Mouse (Mus musculus) layer of hippocampus, postnatal 10 days (tissue): ENCODE data around the gene Rbfox3. TPM values are rescaled to one million over a fixed set of nuclear protein-coding genes. Genes with fewer than 3 reads are reported as not detected.
A peak's percentile ranks its signal among the peaks of the same experiment; 100 is the strongest.

ENCODE experiments used
- DNase-seq, 2 experiments: peaks; one replicate each; pipeline ENCODE4 v3.0.0; 2021; ENCODE audit warnings: low spot score in 2 of 2
- long read RNA-seq: library from polyadenylated mRNA; stranded (forward); transcript quantifications from one replicate; pipeline ENCODE4 v2.0.0, GENCODE M21; 2023
- total RNA-seq, 2 experiments: library from RNA; stranded (reverse); gene quantifications; 2 replicates each; pipeline ENCODE4 v1.2.3; 2021

Gene Rbfox3
- 100 to 1,000 TPM; 205 to 226 TPM for total RNA-seq
- long read RNA-seq, transcript Rbfox3-204 (15 exons, 1,542 nt): major isoform, 58 of 162 reads
- long read RNA-seq, partial matches to known transcripts: 23 of 162 reads
- long read RNA-seq, other reads (novel, unspliced or antisense): 74 of 162 reads

DNA sequence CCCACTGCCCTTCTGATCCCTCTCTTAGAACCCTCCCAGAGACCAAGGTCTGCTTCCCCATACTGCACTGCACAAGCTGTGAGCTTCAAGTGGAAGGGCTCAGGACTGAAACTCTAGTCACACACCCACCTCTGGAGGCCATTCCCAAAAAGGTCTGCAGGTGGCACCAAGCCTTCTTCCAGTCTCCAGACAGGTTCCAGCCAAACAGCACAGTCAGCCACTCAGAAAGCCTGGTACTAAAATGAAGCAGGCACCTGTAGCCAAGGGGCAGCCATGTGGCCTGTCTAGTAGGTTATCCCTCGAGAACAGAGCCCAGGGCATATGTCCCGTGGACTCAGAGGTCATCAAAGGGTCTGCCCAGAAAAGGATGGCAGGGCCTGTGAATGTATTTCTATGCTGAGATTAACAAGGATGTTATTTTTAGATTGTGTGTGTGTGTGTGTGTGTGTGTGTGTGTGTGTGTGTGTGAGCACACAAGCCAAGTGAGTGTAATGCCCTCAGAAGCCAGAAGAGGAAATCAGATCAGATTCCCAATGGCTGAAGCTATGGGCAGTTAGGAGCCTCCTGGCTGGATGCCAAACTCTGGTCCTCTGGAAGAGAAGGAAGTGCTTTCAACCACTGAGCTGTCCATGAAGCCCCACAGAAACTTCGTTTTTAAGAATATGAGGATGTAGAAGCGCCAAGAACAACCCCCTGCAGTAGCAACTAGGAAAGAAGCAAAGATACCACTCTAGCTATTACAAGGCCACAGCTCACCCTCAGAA lies at the start of gene Rbfox3:
TSS of gene Rbfox3 (minus strand) at position 291 of the 764 bp plus-strand sequence.
- peak in 1 of 2 experiments; percentile 48 for DNase-seq

DNA sequence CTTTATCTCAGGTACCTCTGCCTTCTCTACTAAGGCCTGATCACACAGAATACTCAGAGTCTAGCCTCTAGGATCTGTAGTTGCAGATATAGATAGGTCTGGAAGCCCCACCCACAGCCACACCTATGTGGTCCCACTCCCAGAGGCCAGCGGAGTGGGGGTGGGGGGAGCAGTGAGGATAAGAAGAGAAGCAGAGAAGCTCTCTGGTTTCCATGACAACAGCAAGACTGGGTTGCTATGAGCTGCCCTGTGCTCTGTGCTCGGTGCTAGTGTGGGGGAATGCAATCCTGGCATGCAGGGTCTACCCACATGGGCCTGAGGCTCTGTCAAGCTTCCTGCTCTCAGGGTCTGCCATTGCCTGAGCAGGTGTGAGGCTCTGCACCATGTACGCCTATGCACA lies 49.3 kb upstream of the Rbfox3 start:
- DNase-seq: peak in 1 of 2 experiments; percentile 51

DNA sequence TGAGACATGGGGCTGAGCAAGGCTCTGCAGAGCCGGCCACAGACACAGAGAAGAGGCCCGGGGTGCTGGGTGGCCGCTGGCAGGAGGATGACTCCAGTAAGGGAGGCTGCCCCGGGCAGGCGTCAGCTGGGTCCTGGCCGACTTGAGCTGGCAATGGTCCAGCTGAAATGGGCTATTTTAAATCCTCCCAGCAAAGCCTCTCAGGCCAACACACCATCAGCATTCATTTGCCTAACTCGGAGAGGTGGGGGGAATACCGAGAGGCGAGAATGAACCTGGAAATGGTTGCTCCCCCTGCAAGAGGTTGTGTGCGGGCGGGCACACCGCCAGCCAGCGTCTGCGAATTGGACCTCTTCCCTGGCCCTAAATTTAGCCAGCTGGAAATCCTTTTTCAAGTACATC lies 45.7 kb upstream of the Rbfox3 start:
- peak; percentile 72 to 81 for DNase-seq

DNA sequence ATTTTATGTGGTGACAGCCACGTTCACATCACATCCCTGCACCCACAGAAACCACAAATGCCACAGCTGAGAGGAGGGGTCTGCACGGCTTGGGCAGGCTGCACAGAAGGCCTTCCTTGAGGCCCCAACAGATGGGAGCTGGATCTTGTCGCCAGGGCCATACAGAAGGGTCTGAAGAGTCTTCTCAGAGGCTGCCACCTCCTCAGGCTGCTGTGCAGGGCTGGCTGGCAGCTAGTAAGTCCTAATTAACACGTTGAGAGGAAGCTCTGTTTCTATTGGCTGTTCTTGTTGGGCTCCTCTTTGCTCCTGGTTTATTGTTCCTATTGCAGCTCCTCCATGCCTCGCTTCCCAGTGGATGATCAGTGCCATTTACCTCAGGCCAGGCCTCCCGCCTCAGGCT lies 43.6 kb upstream of the Rbfox3 start:
- no peak for DNase-seq

DNA sequence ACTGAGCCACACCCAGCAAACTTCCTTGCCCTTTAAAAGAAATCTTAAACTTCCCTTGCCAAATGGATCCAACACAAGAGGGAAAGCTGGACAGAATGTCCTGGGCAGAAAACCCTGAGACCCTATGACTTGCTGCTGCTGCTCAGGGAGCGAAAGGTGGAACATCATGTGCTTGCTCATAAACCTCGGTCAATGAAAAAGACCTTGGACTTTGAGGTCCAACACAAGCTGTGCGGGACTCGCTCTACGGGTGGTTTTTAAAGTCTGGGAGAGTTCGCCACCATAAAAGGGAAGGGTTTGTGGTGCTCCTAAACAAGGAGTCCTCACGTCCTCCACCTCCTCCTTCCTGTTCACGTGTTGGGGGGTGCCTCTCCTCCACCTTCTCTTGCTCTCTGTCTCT lies 34.5 kb upstream of the Rbfox3 start:
- no peak for DNase-seq

DNA sequence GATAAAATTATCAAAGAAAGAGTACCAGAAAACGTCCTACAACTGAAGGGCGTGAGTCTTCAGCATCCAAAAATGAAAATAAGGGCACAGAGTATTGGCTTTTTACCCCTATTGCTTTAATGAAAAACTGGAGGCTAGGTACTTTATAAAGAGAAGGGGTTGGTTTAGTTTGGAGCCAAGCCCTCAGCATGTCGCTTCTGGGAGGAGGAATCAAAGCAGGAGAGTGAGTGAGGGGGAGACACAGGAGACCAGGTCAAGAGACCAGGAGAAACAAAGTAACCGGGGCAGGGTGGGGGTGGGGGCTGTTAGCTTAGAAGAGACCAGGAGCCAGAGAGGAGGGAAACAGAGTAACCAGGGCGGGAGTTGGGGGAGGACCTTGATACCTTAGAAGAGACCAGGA lies 29.9 kb upstream of the Rbfox3 start:
- no peak for DNase-seq

DNA sequence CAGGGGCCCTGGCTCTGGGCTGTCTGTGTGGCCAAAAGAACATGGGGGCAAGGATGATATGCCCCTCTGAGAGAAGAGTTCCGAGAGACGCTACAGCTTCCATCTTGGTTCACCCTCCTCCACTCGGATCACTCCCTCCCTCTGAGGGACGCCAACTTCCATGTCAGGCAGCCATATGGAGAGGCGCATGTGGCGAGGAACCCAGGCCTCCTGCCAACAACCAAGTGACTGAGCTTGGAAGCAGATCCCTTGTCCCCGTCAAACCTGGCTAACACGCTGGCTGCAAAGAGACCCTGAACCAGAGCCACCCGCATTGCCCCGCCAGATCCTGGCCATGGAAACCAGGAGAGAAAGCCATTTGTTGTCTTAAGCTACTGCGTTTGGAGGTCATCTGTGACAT lies 29.1 kb upstream of the Rbfox3 start:
- DNase-seq: peak; percentile 75 to 84

DNA sequence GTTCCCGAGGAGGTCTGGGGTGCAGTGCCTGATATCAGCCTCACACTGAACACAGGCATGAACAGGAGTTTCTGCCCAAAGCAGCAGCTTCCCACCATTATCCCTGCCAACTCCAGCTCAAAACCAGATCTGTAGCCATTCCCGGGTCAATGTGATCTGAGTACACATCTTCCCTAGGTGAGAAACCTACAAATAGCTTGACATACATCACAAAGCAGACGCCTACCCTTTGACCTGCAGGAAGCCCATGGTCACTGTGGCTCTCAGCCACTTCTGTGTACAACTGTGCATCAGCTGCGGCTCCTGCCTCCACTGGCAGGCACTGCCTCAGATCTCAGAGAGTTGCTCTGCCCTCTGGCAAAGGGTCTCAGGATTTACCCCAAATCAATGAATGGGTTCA lies 28.3 kb upstream of the Rbfox3 start:
- DNase-seq: no peak

DNA sequence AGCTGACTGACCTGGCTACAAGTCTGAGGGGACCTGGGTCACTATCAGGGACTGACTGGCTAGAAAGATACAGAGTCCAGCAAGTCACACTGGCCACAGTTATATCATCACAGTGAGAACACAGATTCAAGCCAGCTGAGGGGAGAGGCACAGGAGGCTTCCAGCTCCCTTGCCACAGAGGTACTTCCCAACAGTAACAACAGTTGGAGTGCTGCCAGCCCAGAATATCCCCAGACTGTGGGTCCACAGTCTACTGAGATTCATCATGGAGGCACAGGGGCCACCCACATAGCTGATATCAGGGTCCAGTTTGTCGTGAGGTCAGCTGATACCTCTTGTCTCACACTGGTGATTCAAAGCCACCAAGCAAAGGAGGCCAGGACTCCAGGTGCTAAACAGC lies 23.5 kb upstream of the Rbfox3 start:
- no peak for DNase-seq

DNA sequence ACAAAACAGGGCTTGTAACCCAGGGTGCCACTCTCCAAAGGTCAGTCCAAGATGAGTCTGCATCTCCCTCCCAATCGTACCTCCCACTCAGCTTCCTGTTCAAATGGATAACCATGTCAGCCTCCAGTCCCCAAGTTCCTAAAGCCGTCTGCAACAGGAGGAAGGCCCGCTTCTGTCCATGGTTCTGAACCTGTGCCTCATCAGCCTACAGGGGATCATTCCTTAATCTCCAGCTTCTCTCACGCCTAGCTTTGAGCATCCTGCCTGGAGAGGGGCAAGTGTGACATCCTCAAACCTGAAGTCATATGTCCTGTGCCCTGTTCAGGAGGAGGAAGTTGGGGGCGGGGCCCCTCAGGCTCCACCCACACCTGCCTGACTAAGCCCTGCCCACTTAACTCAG lies 15.7 kb upstream of the Rbfox3 start:
- DNase-seq: no peak

DNA sequence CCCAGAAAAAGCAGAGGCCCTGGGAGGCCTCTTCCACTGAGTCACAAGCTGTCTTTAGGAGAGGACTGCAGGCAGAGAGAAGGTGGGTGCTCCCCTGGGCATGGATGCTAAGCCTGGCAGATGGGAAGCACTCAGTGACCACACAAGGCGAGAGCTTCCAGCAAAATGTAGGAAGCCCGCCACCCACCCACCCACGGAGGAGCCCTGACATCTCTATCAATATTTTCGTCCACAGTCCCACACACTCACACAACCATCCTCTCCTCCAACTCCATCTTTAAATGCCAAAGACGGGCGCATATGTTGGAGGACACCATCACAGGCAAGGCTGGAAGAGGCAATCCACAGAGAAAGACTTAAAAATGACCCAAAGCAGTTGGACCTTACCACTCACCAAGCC lies 10.5 kb upstream of the Rbfox3 start:
- DNase-seq: no peak

DNA sequence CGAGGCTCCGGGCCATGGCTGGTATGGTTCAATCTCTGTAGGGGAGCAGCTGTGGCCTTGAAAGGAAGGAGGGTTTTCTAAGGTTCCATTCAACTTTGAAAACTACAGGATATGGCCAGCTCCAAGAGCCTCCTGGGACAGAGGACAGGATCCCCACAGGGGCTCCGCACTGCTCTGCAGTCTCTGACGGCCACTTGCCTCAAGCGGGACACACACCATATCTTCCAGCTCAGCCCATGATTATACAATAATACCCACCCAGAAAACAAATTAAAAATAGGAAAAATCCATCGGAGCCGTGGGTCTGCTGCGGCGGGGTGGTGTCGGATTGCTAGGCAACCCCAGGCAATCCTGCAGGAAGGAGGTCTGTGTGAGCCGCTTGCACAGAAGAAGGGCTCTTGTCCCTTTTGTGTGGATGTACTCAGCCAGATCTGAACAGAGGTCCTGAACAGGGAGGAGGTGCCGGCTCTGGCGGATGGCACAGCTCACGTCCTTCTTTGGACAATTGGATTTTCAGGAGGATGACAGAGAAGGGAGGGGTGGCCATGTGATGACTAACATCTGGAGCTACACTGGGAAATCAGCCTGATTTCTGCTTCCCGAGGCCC lies 5.1 kb upstream of the Rbfox3 start:
- peak in 1 of 2 experiments; percentile 54 for DNase-seq

DNA sequence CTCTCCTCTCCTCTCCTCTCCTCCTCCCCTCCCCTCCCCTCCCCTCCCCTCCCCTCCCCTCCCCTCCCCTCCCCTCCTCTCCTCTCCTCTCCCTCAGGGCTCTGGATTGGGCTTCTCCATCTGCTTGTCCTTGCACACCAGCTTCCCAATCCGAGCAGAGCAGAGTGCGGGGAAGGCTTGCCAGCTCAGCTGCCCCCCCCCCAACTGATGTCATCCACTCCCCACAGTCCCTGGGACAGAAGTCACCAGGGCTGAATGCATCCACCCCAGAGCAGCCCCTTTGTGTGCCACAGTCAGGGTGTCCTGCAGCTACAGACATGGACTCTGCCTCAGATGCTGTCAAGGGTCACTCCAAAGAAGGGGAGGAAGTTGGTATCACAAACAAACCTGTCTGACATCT lies 4.5 kb upstream of the Rbfox3 start:
- DNase-seq: no peak

DNA sequence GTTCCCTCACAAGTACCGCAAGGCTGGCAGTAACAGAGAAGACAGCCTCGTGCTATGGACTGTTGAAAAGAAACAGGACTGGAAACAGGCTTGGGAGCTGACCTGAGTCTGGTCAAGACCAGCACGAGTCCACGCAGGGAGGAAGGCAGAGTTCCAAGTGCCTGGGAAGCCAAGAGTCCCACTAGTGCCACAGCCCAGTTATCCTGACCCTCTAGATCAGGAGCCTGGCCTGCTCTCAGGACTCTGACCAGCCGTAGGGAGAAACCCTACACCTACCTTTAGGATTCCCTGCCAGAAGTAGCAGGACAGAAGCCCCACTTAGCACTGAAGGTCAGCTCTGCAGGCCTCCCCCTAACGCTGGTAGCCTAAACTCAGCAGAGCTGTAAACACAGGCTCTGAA lies 1.3 kb upstream of the Rbfox3 start:
- no peak for DNase-seq

DNA sequence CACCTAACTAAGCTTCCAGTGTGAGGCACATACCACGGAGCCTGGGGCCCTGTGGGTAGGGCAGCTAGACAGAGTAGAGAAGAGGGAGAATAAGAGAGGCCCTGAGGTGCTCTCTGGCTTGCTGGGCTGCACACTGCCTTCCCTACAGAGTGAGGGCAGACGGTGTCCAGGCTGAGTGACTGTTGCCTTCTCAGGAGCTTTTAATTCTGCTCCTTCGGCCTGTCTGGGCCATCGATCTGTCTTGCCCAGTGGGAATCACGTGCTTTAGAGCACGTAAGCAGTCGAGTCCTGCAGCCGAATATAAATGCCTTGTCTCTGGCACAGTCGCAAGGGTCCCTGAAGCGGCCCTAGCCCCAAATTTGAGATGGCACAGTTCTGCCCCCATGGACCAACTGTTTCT lies 641 bp downstream of the Rbfox3 start:
- DNase-seq: no peak

DNA sequence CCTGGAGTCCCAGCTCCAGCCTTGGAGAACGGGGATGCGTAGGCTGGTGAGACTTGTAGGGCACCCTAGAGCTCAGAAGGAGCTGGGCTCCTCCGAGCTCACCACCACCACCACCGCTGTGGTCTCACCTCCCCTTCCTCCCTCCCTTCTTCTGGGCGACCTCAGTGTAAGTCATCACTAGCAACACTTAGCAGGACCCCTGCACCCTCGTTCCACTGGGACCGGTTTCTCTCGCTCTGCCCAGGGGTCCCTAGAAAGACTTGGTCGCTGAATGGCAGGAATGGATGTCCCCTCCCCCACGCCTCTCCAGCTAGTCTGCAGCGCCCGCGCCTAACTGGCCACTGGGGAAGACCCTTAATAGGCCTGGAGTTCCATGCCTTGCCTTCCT lies 1.6 kb downstream of the Rbfox3 start:
- DNase-seq: no peak

DNA sequence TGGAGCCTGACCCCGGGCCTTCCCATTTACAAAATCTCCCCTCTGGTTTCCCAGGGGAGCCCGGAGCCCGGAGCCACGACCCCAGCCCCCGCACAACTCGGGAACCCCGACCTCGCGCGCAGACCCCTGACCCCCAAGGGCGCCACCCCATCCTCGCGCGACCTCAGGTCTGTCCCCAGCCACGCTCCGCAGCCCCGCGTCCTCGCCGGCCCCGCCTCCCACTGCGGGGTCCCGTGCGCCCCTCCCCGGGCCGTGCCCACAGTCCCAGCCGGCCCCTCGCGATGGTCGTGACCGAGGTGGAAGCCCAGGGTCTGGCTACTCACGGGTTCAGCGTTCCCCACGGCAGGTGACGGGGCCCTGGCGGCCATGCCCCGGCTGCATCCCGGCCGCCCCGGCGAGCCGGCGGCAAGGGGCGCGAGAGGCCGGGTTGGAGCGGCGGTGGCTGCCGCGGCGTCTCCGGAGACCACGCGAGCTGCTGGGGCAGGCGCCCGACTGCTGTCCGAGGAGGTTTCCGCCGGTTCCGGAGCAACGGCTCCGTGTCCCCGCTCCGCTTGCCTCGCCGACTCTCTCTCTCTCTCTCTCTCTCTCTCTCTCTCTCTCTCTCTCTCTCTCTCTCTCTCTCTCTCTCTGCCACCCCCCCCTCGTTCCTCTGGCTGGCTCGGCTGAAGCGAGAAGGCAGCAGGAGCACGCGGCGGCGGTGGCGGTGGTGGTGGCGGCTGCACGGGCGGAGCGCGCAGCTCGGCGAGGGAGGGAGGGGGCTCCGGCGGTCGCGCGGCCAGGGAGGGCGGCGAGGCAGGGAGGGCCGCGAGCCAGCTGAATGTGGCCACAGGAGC lies 2.2 kb downstream of the Rbfox3 start:
- DNase-seq: peak; percentile 66 to 73

DNA sequence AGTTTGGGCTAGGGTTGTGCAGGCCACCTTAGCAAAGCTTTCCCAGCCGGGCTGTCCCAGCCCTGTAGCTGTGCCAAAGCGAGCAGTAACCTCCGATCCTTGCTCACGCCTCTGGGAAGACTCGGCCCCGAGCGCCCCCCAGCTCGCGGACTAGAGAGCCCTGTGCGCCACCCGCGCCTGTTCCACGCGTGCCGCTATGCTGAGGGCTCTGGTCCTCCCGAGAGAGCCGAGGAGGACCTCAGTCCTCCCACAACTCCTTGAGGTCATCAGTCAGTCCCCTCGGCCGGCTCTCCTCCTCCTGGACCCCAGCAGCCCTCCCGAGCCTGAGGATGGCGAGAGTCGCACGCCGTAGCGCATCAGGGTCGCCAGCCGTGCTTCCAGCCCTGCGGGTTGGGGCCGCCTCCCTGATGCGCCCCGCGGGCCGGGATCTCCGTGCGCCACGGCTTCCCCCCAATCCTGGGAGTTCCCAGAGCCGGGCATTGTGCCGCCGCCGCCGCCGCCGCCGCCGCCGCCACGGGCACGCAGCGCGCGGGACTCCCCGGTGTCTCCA lies 2.9 kb downstream of the Rbfox3 start:
- DNase-seq: peak; percentile 49 to 64

DNA sequence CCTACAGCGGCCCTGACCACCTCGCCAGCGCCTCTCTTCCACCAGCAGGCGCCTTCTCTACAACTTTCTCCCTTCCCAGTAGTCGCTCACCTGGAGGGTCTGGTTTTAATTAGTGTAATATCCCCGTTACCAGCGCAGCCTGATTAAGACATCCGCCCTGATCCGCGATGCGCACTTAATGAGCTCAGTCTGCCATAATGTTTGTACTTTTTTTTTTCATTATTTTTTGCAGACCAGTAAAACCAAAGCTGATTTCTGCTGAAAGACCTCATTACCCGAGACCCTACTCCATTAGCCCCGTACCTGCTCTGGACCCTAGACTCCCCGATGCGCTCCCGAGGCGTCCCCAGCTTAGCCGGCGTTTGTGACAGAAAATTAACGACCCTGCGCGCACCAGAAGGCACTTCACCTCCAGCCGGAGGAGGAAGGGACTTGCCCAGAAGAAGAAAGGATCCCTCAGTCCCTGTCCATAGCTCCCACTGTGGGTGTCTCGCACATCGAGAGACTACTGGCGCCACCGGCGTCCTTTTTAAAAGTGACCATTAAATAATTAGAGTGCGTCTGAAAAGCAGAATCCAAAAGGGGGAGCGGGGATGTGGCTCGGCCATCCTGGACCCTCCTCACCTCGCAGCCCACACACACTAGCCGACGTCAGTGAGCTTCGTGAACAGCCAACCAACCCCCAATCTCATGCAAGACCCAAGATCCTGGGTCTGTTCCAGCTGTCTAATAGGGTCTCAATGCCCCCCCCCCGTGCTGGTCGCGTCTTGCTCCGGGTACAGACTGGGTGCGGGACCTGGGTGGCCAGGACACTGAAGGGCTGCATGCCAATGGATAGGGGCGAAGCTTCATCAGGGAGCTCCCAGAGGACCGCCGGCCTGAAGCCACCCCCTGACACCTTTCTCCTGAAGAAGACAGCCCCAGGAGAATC lies 3.7 kb downstream of the Rbfox3 start:
- DNase-seq: no peak

DNA sequence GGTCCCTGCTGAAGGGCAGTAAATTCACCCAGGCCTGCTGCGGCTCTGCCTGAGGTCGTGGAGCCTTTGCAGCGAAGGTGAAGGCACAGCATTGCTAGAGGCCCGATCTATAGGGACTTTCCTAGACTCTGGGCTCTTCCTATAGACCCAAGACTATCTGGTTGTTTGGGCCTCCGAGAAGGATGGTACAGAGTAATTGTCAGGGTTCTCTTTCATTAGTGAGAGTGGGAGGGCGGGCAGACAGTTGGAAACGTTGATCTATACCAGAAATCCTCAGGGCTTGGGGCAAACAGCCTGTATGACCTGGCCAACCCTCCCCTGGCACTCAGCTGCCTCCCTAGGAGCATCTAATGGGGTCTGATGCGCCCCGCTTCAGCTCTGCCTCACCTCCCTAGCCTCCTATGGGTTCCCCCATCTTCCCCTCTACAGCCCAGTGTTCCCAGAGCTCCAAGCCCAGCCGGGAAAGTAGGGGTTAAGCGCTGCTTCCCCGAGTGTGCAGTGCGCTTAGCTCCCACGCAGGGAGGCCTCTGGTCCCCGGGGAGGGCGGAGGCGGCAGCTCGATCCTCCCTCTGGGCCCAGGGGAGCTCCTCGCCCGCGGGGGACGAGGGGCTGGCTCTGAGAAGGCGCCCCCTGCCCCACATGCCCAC lies 4.5 kb downstream of the Rbfox3 start:
- peak; percentile 54 to 63 for DNase-seq
